Mouse (Mus musculus): ENCODE measurements around the gene Fads3. TPM values are rescaled to one million over a fixed set of nuclear protein-coding genes. Genes with fewer than 3 reads are reported as not detected.
A peak's percentile ranks its signal among the peaks of the same experiment; 100 is the strongest.

Gene Fads3
- polyA plus RNA-seq, 1 experiment from 2014 or later, result 15.2 TPM

GRCm38 (mm10) chr19:10012827-10013278 lies 28.5 kb upstream of the Fads3 start:
- Histone ChIP-seq H3K27me3 (no peaks in the 10 kb centered on the region), H3K27ac (peak overlapping the region; percentile 30), H3K4me3 (no peak overlapping the region), H3K4me2 (no peak overlapping the region), H3K36me3 (no peaks in the 10 kb centered on the region), H3K9ac (0 out of 2 replicates have a peak overlapping the region, but pooled peaks have one; percentile 43), H3K9me3 (no peaks in the 10 kb centered on the region), H3K4me1 (replicated peaks) (peaks cover 8% of the 10 kb centered on the region; the same call in 1 of the 2 replicates)
- WGBS, result 66% methylated on average over 6 of the region's 6 CpGs
- no peak for ATAC-seq (ENCODE audit: low FRiP score)

DNA sequence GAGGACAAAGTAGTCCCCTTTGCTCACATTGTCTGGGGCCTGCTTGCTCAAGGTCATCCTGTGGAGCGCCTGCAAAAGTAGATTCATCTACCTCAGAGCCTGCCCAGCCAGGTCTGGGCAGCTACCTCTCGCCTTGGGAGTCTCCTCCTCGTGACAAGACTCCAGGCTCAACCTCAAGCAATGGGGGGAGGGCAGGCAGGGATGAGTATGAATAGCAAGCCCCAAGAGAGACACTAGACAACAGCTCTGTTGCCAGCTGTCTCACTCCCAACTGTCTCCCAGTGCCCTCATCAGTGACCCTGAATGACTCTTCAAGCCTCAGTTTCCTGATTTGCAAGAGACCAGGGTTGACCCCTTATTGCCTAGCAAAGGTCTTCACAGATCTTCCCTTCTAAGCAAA lies 28.0 kb upstream of the Fads3 start:
- H3K36me3 ChIP-seq, result no peaks in the 10 kb centered on the region
- H3K9ac ChIP-seq, result no peak overlapping the region
- ATAC-seq (ENCODE audit: low FRiP score), result no peak
- no peak overlapping the region for H3K4me2 ChIP-seq
- no peaks in the 10 kb centered on the region for H3K27me3 ChIP-seq
- 66% methylated on average over 3 of the region's 3 CpGs for WGBS
- no peaks in the 10 kb centered on the region for H3K9me3 ChIP-seq
- H3K27ac ChIP-seq, result no peak overlapping the region
- H3K4me1 ChIP-seq (replicated peaks), result peaks cover 13% of the 10 kb centered on the region
- H3K4me3 ChIP-seq, result no peak overlapping the region

- Histone ChIP-seq H3K4me2 (no peak overlapping the region), H3K9me3 (no peaks in the 10 kb centered on the region), H3K36me3 (no peaks in the 10 kb centered on the region), H3K4me1 (replicated peaks) (peaks cover 19% of the 10 kb centered on the region), H3K27ac (no peak overlapping the region), H3K9ac (no peak overlapping the region), H3K4me3 (no peak overlapping the region), H3K27me3 (no peaks in the 10 kb centered on the region)
- ATAC-seq (ENCODE audit: low FRiP score), result no peak
- 78% methylated on average over 5 of the region's 5 CpGs for whole genome bisulfite sequencing
These were observed 27.5 kb upstream of the Fads3 start for GRCm38 (mm10) chr19:10013913-10014312.

- Histone ChIP-seq H3K9ac (no peak overlapping the region), H3K36me3 (no peaks in the 10 kb centered on the region), H3K27me3 (peaks cover 8% of the 10 kb centered on the region; the same call in 1 of the 2 replicates), H3K27ac (no peak overlapping the region), H3K9me3 (no peaks in the 10 kb centered on the region), H3K4me2 (no peak overlapping the region), H3K4me3 (no peak overlapping the region), H3K4me1 (replicated peaks) (peaks cover 28% of the 10 kb centered on the region)
- 82% methylated on average over 13 of the region's 13 CpGs for WGBS
- no peak for ATAC-seq (ENCODE audit: low FRiP score)
These were observed 26.5 kb upstream of the Fads3 start for GRCm38 (mm10) chr19:10014824-10015223.

DNA sequence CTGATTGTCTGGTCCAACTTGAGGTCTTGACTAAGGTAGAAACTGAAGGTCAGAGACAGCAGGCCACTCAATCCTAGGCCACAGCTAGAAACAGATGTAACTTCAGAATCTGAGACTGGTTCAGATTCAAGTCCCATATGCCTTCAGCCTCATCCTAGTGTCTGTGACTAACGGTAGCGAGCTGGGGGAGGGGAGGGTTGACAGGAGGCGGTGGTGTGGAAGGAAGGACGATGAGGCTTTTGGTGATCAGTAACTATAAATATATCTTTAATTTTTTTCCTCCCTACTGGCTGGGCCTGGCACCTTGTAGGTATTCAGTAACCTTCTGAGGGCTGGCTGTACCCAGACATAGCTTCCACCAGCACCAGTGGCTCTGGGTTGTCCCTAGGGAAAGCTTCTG lies 25.9 kb upstream of the Fads3 start:
- no peak for ATAC-seq (ENCODE audit: low FRiP score)
- H3K4me3 ChIP-seq, result no peak overlapping the region
- no peaks in the 10 kb centered on the region for H3K36me3 ChIP-seq
- H3K27ac ChIP-seq, result no peak overlapping the region
- peaks cover 29% of the 10 kb centered on the region for H3K4me1 ChIP-seq (replicated peaks)
- H3K4me2 ChIP-seq, result no peak overlapping the region
- no peak overlapping the region for H3K9ac ChIP-seq
- peaks cover 9% of the 10 kb centered on the region; the same call in 1 of the 2 replicates for H3K27me3 ChIP-seq
- no peaks in the 10 kb centered on the region for H3K9me3 ChIP-seq
- 73% methylated on average over 4 of the region's 4 CpGs for WGBS

DNA sequence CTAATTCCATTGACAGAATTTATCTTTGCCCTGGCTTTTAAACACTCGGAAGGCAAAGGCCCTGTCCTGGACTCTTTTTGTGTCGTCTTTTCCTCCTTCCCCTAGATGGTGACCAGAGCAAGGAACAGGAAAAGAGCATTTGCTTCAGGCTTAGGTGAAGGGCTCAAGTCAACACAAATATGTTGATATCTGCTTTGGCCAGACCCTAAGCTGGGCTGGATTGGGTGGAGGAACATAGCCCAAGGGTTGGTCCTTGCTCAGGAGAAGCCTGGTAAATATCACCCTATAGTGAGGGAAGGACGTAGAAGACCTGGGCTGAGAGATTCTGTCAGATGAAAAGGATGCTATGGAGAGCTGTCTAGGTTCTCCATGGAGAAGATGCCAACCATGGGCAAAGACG lies 25.2 kb upstream of the Fads3 start:
- no peak for ATAC-seq (ENCODE audit: low FRiP score)
- no peaks in the 10 kb centered on the region for H3K9me3 ChIP-seq
- no peak overlapping the region for H3K4me2 ChIP-seq
- peaks cover 29% of the 10 kb centered on the region for H3K4me1 ChIP-seq (replicated peaks)
- H3K9ac ChIP-seq, result no peak overlapping the region
- WGBS, result 93% methylated on average over 4 of the region's 4 CpGs
- no peaks in the 10 kb centered on the region for H3K36me3 ChIP-seq
- no peak overlapping the region for H3K4me3 ChIP-seq
- peaks cover 9% of the 10 kb centered on the region; the same call in 1 of the 2 replicates for H3K27me3 ChIP-seq
- H3K27ac ChIP-seq, result no peak overlapping the region

DNA sequence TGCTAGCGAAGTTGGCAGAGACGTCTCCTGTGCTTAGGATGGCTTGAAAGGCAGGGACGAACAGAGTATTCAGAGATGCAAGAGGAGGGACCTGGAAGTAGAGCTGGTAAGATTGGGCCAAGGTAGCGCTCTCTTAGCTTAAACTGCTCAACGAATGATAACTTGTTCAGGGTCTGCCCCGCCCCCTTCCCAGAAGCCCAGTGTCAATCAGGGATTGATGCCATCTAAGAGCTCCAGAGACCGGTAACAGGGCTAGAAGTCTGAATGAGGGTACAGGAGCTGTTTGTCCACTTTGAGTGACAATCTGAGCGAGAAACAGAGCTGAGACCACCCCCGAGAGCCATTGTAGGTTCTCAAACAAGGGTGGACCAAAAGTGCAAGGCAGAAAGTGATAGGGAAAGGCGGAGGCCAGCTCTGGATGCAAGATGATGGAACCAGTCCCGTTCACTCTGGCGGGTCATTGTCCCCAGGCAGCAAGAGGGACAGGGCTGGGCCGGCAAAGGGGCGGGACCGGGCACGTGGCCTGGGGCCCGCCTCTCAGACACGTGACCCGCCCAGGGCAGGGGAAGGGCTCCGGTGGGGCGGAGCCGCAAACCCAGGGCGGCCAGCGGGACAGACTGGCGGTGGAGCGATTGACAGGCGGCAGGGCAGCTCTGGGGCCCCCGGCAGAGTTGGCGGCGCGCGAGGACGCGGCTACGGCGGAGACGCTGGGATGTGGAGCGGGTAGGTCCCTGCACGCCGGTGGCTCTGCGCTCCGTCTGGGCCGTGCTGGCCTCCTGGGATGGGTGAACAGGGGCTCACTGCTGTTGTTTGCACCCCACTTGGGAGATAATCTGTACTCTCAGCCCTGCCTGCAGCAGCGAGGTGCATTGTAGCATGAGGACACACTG lies 23.5 kb upstream of the Fads3 start:
- Histone ChIP-seq H3K9ac (peak overlapping the region; percentile 78), H3K9me3 (no peaks in the 10 kb centered on the region), H3K4me3 (peak overlapping the region; percentile 54), H3K4me2 (peak overlapping the region; percentile 81), H3K27me3 (peaks cover 9% of the 10 kb centered on the region; the same call in 1 of the 2 replicates), H3K4me1 (replicated peaks) (peaks cover 38% of the 10 kb centered on the region), H3K36me3 (no peaks in the 10 kb centered on the region), H3K27ac (peak overlapping the region; percentile 62)
- WGBS, result 5% methylated on average over 44 of the region's 44 CpGs
- peak; percentile 95 for ATAC-seq (ENCODE audit: low FRiP score)

DNA sequence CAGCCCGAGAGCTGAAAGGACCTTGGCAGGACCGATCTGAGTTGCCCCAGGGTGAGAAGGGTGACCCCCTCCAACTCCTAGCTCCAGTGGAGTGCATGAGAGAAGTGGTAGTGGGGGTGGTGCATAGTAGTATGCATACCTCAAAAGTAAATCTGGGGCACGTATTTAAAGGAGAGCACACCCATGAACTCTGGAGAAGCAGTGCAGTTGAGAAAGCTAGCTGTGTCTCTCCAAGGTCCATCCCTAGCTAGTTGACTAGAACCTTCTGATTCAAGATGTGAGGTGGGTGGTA lies 22.9 kb upstream of the Fads3 start:
- peak overlapping the region; percentile 81 for H3K4me2 ChIP-seq

DNA sequence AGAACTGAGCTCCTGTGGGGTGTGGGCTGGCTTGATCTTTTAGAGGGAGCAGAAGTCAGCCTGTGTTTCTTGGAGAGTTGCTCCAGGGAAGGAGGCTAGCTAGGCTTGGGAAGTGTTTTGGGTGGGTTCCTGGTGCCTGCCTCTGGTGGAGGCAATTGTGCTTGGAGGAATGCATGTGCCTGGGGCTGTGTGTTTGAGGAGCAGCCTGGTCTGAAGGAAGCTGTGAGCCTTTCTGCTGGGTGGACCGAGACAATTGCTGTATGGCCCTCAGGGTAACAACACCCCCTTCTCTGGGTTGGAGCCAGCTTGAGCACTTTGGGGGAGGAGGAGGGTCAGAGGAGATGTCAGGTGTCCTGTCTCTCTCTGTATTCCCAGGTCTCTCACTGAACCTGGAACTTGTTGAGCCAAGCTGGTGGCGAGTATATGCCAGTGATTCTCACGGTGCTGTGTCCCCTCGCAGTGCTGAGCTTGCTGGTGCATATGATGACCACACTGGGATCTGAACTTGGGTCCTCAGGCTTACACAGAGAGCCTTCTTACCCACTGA lies 22.1 kb upstream of the Fads3 start:
- H3K36me3 ChIP-seq, result no peaks in the 10 kb centered on the region
- peak overlapping the region; percentile 81 for H3K4me2 ChIP-seq
- H3K9me3 ChIP-seq, result no peaks in the 10 kb centered on the region
- peak overlapping the region; percentile 78 for H3K9ac ChIP-seq
- ATAC-seq (ENCODE audit: low FRiP score), result no peak
- peaks cover 9% of the 10 kb centered on the region; the same call in 1 of the 2 replicates for H3K27me3 ChIP-seq
- no peak overlapping the region for H3K27ac ChIP-seq
- H3K4me1 ChIP-seq (replicated peaks), result peaks cover 39% of the 10 kb centered on the region
- WGBS, result 76% methylated on average over 4 of the region's 4 CpGs
- peak overlapping the region; percentile 54 for H3K4me3 ChIP-seq

More for the DNA sequence above, 22.9 kb upstream of the Fads3 start:
- Histone ChIP-seq H3K27ac (peak overlapping the region; percentile 62; the same call in 1 of the 2 replicates), H3K9ac (peak overlapping the region; percentile 78), H3K27me3 (peaks cover 9% of the 10 kb centered on the region; the same call in 1 of the 2 replicates), H3K4me1 (replicated peaks) (peaks cover 39% of the 10 kb centered on the region), H3K9me3 (no peaks in the 10 kb centered on the region), H3K36me3 (no peaks in the 10 kb centered on the region), H3K4me3 (peak overlapping the region; percentile 54)
- WGBS, result 6% methylated on average over 3 of the region's 3 CpGs
- no peak; the same call in 1 of the 2 replicates for ATAC-seq (ENCODE audit: low FRiP score)

- Histone ChIP-seq H3K9ac (no peak overlapping the region), H3K4me3 (no peak overlapping the region), H3K36me3 (peaks cover under 1% of the 10 kb centered on the region; the same call in 1 of the 2 replicates), H3K9me3 (no peaks in the 10 kb centered on the region), H3K27me3 (peaks cover 9% of the 10 kb centered on the region; the same call in 1 of the 2 replicates), H3K4me1 (replicated peaks) (peaks cover 47% of the 10 kb centered on the region), H3K4me2 (no peak overlapping the region), H3K27ac (no peak overlapping the region)
- ATAC-seq (ENCODE audit: low FRiP score), result no peak
- 88% methylated on average over 2 of the region's 2 CpGs for whole genome bisulfite sequencing
These were observed 19.4 kb upstream of the Fads3 start for GRCm38 (mm10) chr19:10021981-10022380.

DNA sequence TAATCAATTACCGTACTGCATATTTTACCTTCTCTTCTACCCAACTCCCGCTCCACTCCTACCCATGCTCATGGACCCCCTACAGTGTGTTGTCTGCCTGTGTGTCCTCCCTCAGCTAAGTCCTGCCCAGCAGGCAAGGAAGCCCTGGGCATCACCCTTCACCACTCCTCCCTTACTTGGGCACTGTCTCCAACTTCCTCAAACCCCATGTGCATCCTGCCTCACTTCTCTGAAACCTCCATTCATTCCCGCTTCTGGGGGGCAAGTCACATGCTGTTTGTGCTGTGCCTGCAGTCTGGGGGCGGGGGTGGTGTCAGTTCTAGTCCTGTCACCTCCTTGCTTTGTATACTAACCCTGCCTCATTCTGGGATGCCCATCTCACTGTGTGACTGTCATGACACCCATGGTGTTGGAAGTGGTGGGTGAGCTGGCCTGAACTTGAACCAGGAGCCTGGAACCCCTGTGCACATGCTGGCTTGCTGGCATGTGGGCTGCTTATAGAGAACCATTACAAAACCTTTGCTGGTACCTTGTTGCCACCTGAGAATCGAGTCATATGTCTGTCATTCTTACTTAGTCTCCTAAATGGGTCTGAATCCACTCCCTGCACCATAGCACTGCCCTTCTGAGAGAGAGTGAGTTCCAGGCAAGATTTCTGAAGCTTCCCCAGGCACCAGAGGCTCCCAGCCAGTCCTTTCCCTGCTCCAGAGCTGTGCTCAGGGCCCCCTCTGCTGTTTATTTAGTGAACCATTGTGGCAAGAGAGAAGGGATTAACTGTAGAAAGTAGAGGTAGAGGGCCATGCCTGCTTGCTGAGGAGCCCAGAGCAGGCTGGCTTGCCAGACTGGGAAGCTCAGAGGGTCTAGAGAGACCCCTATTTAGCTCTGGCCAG lies 18.7 kb upstream of the Fads3 start:
- Histone ChIP-seq H3K27ac (0 out of 2 replicates have a peak overlapping the region, but pooled peaks have one; percentile 2), H3K4me3 (no peak overlapping the region), H3K9ac (0 out of 2 replicates have a peak overlapping the region, but pooled peaks have one; percentile 13), H3K27me3 (peaks cover 9% of the 10 kb centered on the region; the same call in 1 of the 2 replicates), H3K9me3 (no peaks in the 10 kb centered on the region), H3K4me2 (no peak overlapping the region), H3K4me1 (replicated peaks) (peaks cover 45% of the 10 kb centered on the region), H3K36me3 (peaks cover 6% of the 10 kb centered on the region)
- 63% methylated on average over 5 of the region's 5 CpGs for WGBS
- ATAC-seq (ENCODE audit: low FRiP score), result no peak

Measured in hindbrain, embryonic 13.5 days (tissue).